Mouse (Mus musculus) forebrain, embryonic 10.5 days (tissue): ENCODE results near the gene Zfhx3. TPM values are rescaled to one million over a fixed set of nuclear protein-coding genes. Genes with fewer than 3 reads are reported as not detected.

Source experiments
- DNase-seq: peaks from one replicate; pipeline ENCODE4 v3.0.0-alpha.2; 2017; ENCODE audit warnings: low spot score; ENCODE audit errors: extremely low spot score
- H3K27ac ChIP-seq: fragments of 300-500 bp; sonication (generic); 2 replicates; pipeline ENCODE4 v1.5.1; 2016; ENCODE audit warnings: mild to moderate bottlenecking
- H3K27me3 ChIP-seq: fragments of 300-500 bp; sonication (generic); 2 replicates; pipeline ENCODE4 v1.6.1; 2016; ENCODE audit warnings: mild to moderate bottlenecking; ENCODE audit not compliant: poor library complexity, severe bottlenecking
- H3K36me3 ChIP-seq: fragments of 300-500 bp; sonication (generic); replicated peaks from 2 replicates; pipeline ENCODE4 v1.6.1; 2016; ENCODE audit warnings: mild to moderate bottlenecking, moderate library complexity
- H3K4me1 ChIP-seq: fragments of 300-500 bp; sonication (generic); 2 replicates; pipeline ENCODE4 v1.6.1; 2016
- H3K4me3 ChIP-seq: fragments of 300-500 bp; sonication (generic); 2 replicates; pipeline ENCODE4 v1.5.1; 2016; ENCODE audit warnings: mild to moderate bottlenecking, moderate library complexity
- H3K9me3 ChIP-seq: fragments of 300-500 bp; sonication (generic); 2 replicates; pipeline ENCODE4 v1.6.1; 2016; ENCODE audit warnings: mild to moderate bottlenecking, moderate library complexity
- WGBS: fragments of 180-500 bp; shearing (Covaris S2); methylation state at CpG from one replicate; pipeline ENCODE4 v1.1.7; 2016; 5-methylcytosine and 5-hydroxymethylcytosine counted together
- polyA plus RNA-seq: library from polyadenylated mRNA; unstranded; fragments of >200 nt; fragmentation: Nextera tagmentation; extraction: Ambion mirVana; gene quantifications from 2 replicates; pipeline ENCODE4 v1.2.1, GENCODE M21; 2016

Zfhx3 gene
- polyA plus RNA-seq, 1 experiment from 2014 or later: 11.4 TPM

DNA sequence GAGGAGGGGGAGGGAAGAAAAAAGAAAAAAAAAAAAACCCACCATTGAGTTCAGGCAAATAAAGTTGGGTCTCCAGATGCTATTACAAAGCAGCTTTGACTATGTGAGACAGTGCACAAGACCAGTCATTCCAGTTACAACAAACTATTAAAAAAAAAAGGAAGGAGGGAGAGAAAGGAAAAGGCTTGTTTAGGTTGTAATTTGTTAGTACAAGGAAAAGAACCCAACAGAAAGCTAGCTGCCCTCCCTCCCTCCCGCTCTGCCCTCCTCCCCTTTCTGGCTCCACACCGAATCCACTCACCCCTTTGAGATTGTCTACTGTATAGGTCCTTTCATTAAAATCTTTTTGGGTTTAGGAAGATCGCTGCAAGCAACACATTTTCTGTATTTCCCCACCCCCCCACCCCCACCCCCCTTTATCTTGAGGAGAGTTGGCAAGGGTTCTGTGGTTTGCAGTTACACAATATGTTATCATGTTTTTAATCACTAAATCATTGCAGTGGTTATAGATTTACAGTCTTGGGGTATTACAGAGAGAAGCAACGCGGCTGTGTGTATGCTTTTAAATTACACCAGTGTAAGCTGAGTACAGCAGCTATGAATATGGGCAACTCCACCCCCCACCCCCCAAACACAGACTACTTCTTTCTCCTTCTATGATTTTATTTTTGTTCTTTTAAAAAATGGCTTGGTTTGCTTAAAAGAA, 765.3 kb downstream of the Zfhx3 start:
- H3K36me3 ChIP-seq: no peaks in the 10 kb centered on the region
- no peaks in the 10 kb centered on the region for H3K9me3 ChIP-seq
- 27% methylated on average over 5 of the region's 5 CpGs for WGBS
- peaks cover 88% of the 10 kb centered on the region for H3K4me1 ChIP-seq
- H3K27ac ChIP-seq: peak overlapping the region; percentile 100; the same call in 1 of the 2 replicates
- peak overlapping the region; percentile 97; the same call in 1 of the 2 replicates for H3K4me3 ChIP-seq
- no peaks in the 10 kb centered on the region for H3K27me3 ChIP-seq
- no peak for DNase-seq

- H3K9me3 ChIP-seq: no peaks in the 10 kb centered on the region
- WGBS: 15% methylated on average over 8 of the region's 8 CpGs
- peaks cover 93% of the 10 kb centered on the region for H3K4me1 ChIP-seq
These were observed 766.5 kb downstream of the Zfhx3 start for GRCm38 (mm10) chr8:108708833-108709387.

GRCm38 (mm10) chr8:108709441-108709840, 767.0 kb downstream of the Zfhx3 start:
- Histone ChIP-seq H3K9me3 (no peaks in the 10 kb centered on the region), H3K36me3 (no peaks in the 10 kb centered on the region), H3K4me1 (peaks cover 97% of the 10 kb centered on the region), H3K27me3 (no peaks in the 10 kb centered on the region), H3K27ac (peak overlapping the region; percentile 94), H3K4me3 (0 out of 2 replicates have a peak overlapping the region, but pooled peaks have one; percentile 7)
- no peak for DNase-seq
- 27% methylated on average over 2 of the region's 2 CpGs for WGBS

More at GRCm38 (mm10) chr8:108708833-108709387, 766.5 kb downstream of the Zfhx3 start:
- Histone ChIP-seq H3K27me3 (no peaks in the 10 kb centered on the region), H3K27ac (peak overlapping the region; percentile 94), H3K4me3 (0 out of 2 replicates have a peak overlapping the region, but pooled peaks have one; percentile 7), H3K36me3 (no peaks in the 10 kb centered on the region)
- no peak for DNase-seq

GRCm38 (mm10) chr8:108709928-108710606, 767.6 kb downstream of the Zfhx3 start:
- Histone ChIP-seq H3K4me1 (peaks cover 99% of the 10 kb centered on the region), H3K9me3 (no peaks in the 10 kb centered on the region), H3K36me3 (no peaks in the 10 kb centered on the region), H3K4me3 (peak overlapping the region; percentile 25; the same call in 1 of the 2 replicates), H3K27ac (peak overlapping the region; percentile 94), H3K27me3 (no peaks in the 10 kb centered on the region)
- WGBS: 10% methylated on average over 13 of the region's 13 CpGs
- DNase-seq: no peak

- H3K4me1 ChIP-seq: peaks cover 100% of the 10 kb centered on the region
- peaks cover 7% of the 10 kb centered on the region; the same call in 1 of the 2 replicates for H3K27me3 ChIP-seq
- no peak for DNase-seq
- peak overlapping the region; percentile 14; the same call in 1 of the 2 replicates for H3K4me3 ChIP-seq
- no peaks in the 10 kb centered on the region for H3K36me3 ChIP-seq
- peak overlapping the region; percentile 94 for H3K27ac ChIP-seq
- WGBS: 3% methylated on average over 8 of the region's 8 CpGs
- no peaks in the 10 kb centered on the region for H3K9me3 ChIP-seq
These were observed 768.4 kb downstream of the Zfhx3 start for GRCm38 (mm10) chr8:108710607-108711489.

DNA sequence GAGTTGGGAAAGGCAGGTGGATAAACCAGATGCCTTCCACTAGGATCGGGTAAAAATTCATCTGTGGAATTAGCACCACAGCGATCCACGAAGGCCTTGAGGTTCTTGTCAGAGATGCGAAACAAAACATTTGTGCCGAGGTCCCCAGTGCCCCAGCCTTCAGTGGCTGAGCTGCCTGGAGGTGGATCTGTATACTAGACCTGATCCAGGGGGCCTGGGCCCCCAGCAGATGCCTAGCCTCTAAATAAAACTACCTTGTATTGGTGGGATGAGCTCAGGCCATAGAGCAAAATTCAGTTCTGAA, 769.0 kb downstream of the Zfhx3 start:
- H3K27ac ChIP-seq: peak overlapping the region; percentile 94
- 28% methylated on average over 5 of the region's 5 CpGs for WGBS
- H3K4me1 ChIP-seq: peaks cover 100% of the 10 kb centered on the region
- H3K36me3 ChIP-seq: no peaks in the 10 kb centered on the region
- no peaks in the 10 kb centered on the region for H3K9me3 ChIP-seq
- H3K27me3 ChIP-seq: peaks cover 13% of the 10 kb centered on the region
- no peak overlapping the region; the same call in 1 of the 2 replicates for H3K4me3 ChIP-seq
- no peak for DNase-seq

DNA sequence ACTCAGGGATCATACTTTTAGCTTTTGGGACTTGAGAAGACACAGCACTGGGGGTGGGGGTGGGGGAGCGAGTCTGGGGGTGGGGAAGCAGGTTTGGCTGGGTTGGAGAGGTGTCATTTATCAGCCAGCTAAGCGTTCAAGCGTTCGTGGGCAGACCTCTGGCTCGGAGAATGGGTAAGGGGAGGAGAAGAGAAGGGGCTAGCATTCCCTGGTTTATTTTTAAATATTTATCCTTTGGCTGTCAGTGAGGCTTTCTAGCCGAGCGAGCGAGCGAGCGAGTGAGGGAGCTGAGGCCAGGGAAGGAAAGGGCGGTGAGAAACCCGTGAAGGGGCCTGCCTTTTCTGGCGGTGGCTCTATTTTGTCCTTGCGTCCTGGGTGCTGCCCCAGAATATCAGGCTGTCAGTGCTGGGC, 769.6 kb downstream of the Zfhx3 start:
- Histone ChIP-seq H3K4me1 (peaks cover 100% of the 10 kb centered on the region), H3K36me3 (no peaks in the 10 kb centered on the region), H3K27ac (peak overlapping the region; percentile 94), H3K27me3 (peaks cover 19% of the 10 kb centered on the region), H3K4me3 (peak overlapping the region; percentile 33), H3K9me3 (no peaks in the 10 kb centered on the region)
- no peak for DNase-seq
- 6% methylated on average over 14 of the region's 14 CpGs for WGBS

- peak overlapping the region; percentile 94 for H3K27ac ChIP-seq
- peaks cover 23% of the 10 kb centered on the region for H3K27me3 ChIP-seq
- no peaks in the 10 kb centered on the region for H3K36me3 ChIP-seq
- H3K4me3 ChIP-seq: 0 out of 2 replicates have a peak overlapping the region, but pooled peaks have one; percentile 3
- H3K9me3 ChIP-seq: no peaks in the 10 kb centered on the region
- no peak for DNase-seq
- 15% methylated on average over 4 of the region's 4 CpGs for WGBS
- peaks cover 100% of the 10 kb centered on the region for H3K4me1 ChIP-seq
These were observed 770.2 kb downstream of the Zfhx3 start for GRCm38 (mm10) chr8:108712607-108713006.

- DNase-seq: no peak
- WGBS: 3% methylated on average over 19 of the region's 19 CpGs
- Histone ChIP-seq H3K4me1 (peaks cover 100% of the 10 kb centered on the region), H3K9me3 (no peaks in the 10 kb centered on the region), H3K27me3 (peaks cover 32% of the 10 kb centered on the region), H3K4me3 (peak overlapping the region; percentile 88), H3K27ac (peak overlapping the region; percentile 94), H3K36me3 (no peaks in the 10 kb centered on the region)
These were observed 771.1 kb downstream of the Zfhx3 start for GRCm38 (mm10) chr8:108713346-108714142.

DNA sequence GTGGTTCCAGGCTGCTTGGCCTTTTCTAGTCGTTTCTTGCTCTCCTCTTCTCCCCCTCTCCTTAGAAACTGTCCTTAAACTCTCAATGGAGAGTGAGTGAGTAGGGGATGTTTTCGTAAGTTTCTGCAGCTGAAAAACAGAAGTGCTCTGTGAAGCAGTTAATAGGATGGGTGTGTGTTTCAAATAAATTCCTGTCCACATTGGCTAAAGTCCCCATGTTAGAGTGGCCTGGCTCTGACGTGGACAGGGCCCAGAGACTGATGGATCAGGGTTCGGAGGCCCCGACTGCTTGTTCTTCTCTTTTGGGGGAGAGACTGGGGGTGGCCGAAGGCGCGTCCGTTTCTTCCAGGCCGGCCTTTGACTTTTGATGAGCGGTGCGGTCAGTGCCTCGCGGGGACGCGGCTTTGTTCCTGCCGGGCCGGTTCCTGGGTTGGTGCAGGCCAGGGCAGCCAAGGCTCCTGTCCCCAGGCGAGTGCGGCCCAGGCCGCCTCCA, 771.7 kb downstream of the Zfhx3 start:
- under 1% methylated on average over 21 of the region's 21 CpGs for WGBS
- no peak for DNase-seq
- no peaks in the 10 kb centered on the region for H3K36me3 ChIP-seq
- peaks cover 99% of the 10 kb centered on the region for H3K4me1 ChIP-seq
- peak overlapping the region; percentile 94 for H3K27ac ChIP-seq
- peaks cover 32% of the 10 kb centered on the region for H3K27me3 ChIP-seq
- peak overlapping the region; percentile 88 for H3K4me3 ChIP-seq
- no peaks in the 10 kb centered on the region for H3K9me3 ChIP-seq

- peaks cover 37% of the 10 kb centered on the region for H3K27me3 ChIP-seq
- WGBS: under 1% methylated on average over 72 of the region's 84 CpGs
- H3K4me1 ChIP-seq: peaks cover 98% of the 10 kb centered on the region
- H3K4me3 ChIP-seq: peak overlapping the region; percentile 88
- peak overlapping the region; percentile 94 for H3K27ac ChIP-seq
- DNase-seq: peak; percentile 83
- no peaks in the 10 kb centered on the region for H3K9me3 ChIP-seq
- H3K36me3 ChIP-seq: no peaks in the 10 kb centered on the region
These were observed 772.4 kb downstream of the Zfhx3 start for GRCm38 (mm10) chr8:108714636-108715415.
